Mouse (Mus musculus): ENCODE data around the gene Mta3.

DNA sequence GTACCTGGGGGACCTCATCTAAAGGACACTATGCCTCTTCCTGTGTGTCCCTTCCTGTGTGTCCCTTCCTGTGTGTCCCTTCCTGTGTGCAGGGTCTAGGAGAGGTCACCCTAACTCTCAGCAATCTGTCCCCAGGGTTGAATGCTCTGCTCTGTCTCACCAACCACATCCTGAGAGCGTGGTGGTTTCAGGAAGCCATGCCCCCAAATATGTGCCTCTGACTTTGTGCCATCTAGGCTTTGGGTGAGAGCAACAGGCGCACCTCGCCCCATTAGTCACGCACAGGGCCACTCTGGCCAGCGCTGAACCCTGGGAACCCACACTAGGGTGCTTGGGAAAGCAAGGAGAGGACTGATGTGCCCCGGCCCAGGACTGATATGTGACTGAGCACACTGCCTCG lies 117.9 kb downstream of the Mta3 start:
- TF ChIP-seq POLR2A (IDR thresholded peaks at IDR 0.05; ENCODE audit: insufficient read depth, low read length), result no peak
- TF ChIP-seq CTCF (IDR thresholded peaks at IDR 0.05; ENCODE audit: low read depth, low read length), result no peak

Data from ES-Bruce4 (cell line).